Mouse (Mus musculus) testis, postnatal 14 days (tissue): Measurements from ENCODE around the gene Lce1b.
A peak's percentile ranks its signal among the peaks of the same experiment; 100 is the strongest.

Source experiments
- DNase-seq: peaks from one replicate; pipeline ENCODE4 v3.0.0; 2021; ENCODE audit warnings: low spot score

Lce1b gene

GRCm38 (mm10) chr3:92656826-92657225 is at the start of gene Lce1b:
TSS of gene Lce1b (minus strand) at chr3:92656926.
- DNase-seq: no peak

- no peak for DNase-seq
Measured at GRCm38 (mm10) chr3:92694613-92695012, 37.9 kb upstream of the Lce1b start.

- no peak for DNase-seq
Measured at GRCm38 (mm10) chr3:92691688-92692087, 35.0 kb upstream of the Lce1b start.

GRCm38 (mm10) chr3:92689154-92689553 is 32.4 kb upstream of the Lce1b start:
- DNase-seq: peak; percentile 15

- DNase-seq: no peak
Measured at GRCm38 (mm10) chr3:92687110-92687509, 30.4 kb upstream of the Lce1b start, which contains the start of gene Lce1d. TSS of gene Lce1d (minus strand) at chr3:92687210.

- DNase-seq: no peak
Measured at GRCm38 (mm10) chr3:92678947-92679346, 22.2 kb upstream of the Lce1b start, which contains the start of gene Lce1c. TSS of gene Lce1c (plus strand) at chr3:92679247.

GRCm38 (mm10) chr3:92670215-92670614 is 13.5 kb upstream of the Lce1b start, which contains the start of gene Lce1a2:
TSS of gene Lce1a2 (minus strand) at chr3:92670315.
- no peak for DNase-seq

- DNase-seq: no peak
Measured at GRCm38 (mm10) chr3:92648207-92648606, 8.5 kb downstream of the Lce1b start, which contains the start of gene Lce1a1. TSS of gene Lce1a1 (minus strand) at chr3:92648307.

GRCm38 (mm10) chr3:92639854-92640253 is 16.9 kb downstream of the Lce1b start:
- DNase-seq: peak; percentile 62

- DNase-seq: no peak
Measured at GRCm38 (mm10) chr3:92638653-92638991, 18.1 kb downstream of the Lce1b start.

- DNase-seq: no peak
Measured at GRCm38 (mm10) chr3:92637745-92638652, 18.7 kb downstream of the Lce1b start.

- DNase-seq: no peak
Measured at GRCm38 (mm10) chr3:92621560-92621959, 35.2 kb downstream of the Lce1b start, which contains the start of gene Lce6a. TSS of gene Lce6a (minus strand) at chr3:92621660.

- no peak for DNase-seq
Measured at GRCm38 (mm10) chr3:92609804-92610203, 46.9 kb downstream of the Lce1b start.

- no peak for DNase-seq
Measured at GRCm38 (mm10) chr3:92607392-92607791, 49.3 kb downstream of the Lce1b start, which contains the start of gene 2210017I01Rik. TSS of gene 2210017I01Rik (minus strand) at chr3:92607492.
